Mouse (Mus musculus) embryonic facial prominence, embryonic 13.5 days (tissue): Measurements from ENCODE around the gene Hsd3b1. TPM values are rescaled to one million over a fixed set of nuclear protein-coding genes. Genes with fewer than 3 reads are reported as not detected.

Experiments
- ATAC-seq: fragments of 200-750 bp; cut with Nextera tagmentation; 2 replicates; pipeline ENCODE4 v1.8.0; 2017; ENCODE audit warnings: low read depth; ENCODE audit not compliant: insufficient number of reproducible peaks, insufficient read depth, low FRiP score, low TSS enrichment
- H3K27ac ChIP-seq: fragments of 300-500 bp; sonication (generic); 2 replicates; pipeline ENCODE4 v1.5.1; 2015; ENCODE audit warnings: moderate library complexity, mild to moderate bottlenecking, inconsistent platforms
- H3K27me3 ChIP-seq: fragments of 300-500 bp; sonication (generic); 2 replicates; pipeline ENCODE4 v1.6.1; 2015; ENCODE audit warnings: mild to moderate bottlenecking, inconsistent platforms
- H3K36me3 ChIP-seq: fragments of 300-500 bp; sonication (generic); 2 replicates; pipeline ENCODE4 v1.6.1; 2015; ENCODE audit warnings: mild to moderate bottlenecking, inconsistent platforms
- H3K4me1 ChIP-seq: fragments of 300-500 bp; sonication (generic); 2 replicates; pipeline ENCODE4 v1.6.1; 2015; ENCODE audit warnings: inconsistent platforms
- H3K4me2 ChIP-seq: fragments of 300-500 bp; sonication (generic); 2 replicates; pipeline ENCODE4 v1.6.1; 2015; ENCODE audit warnings: moderate library complexity, mild to moderate bottlenecking, inconsistent platforms
- H3K4me3 ChIP-seq: fragments of 300-500 bp; sonication (generic); 2 replicates; pipeline ENCODE4 v1.5.1; 2015; ENCODE audit warnings: mild to moderate bottlenecking, inconsistent platforms
- H3K9ac ChIP-seq: fragments of 300-500 bp; sonication (generic); 2 replicates; pipeline ENCODE4 v1.6.1; 2015; ENCODE audit warnings: mild to moderate bottlenecking, inconsistent platforms
- H3K9me3 ChIP-seq: fragments of 300-500 bp; sonication (generic); 2 replicates; pipeline ENCODE4 v1.6.1; 2016; ENCODE audit warnings: inconsistent platforms
- WGBS: fragments of 180-500 bp; shearing (Covaris S2); methylation state at CpG from one replicate; pipeline ENCODE4 v1.1.7; 2015; ENCODE audit warnings: mixed read lengths; 5-methylcytosine and 5-hydroxymethylcytosine counted together
- polyA plus RNA-seq: library from polyadenylated mRNA; unstranded; fragments of >200 nt; fragmentation: Nextera tagmentation; extraction: Ambion mirVana; gene quantifications from 2 replicates; pipeline ENCODE4 v1.2.1, GENCODE M21; 2015

The Hsd3b1 gene
- polyA plus RNA-seq = 0.21 TPM in 1 of 2 replicates, not detected in the other

DNA sequence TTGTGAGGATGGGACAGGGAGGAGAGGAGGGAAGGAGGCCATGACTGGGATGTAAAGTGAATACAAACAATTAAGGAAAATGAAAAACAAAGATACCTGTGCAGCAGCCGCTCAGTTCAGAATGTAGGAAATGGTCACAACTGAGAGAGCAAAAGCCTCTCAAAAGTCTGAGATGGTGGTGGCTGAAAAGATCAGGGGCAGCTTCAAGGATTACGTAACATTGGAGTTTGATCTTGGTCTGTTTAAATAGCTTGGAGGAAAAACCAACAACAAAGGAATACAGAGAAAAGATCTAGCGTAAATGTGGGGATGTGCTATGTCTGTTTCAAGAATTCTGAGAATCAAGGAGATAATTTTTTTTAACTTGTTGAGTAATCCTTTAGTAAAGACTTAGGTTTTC, at the start of gene Hsd3b1:
Hsd3b1 (minus strand) TSS at position 219 of the 400 bp plus-strand sequence.
- Histone ChIP-seq H3K4me1 (no peaks in the 10 kb centered on the region), H3K9me3 (no peaks in the 10 kb centered on the region), H3K4me3 (no peak within 1 kb of the TSS), H3K36me3 (no peaks in the 10 kb centered on the region), H3K9ac (no peak within 1 kb of the TSS), H3K27me3 (no peaks in the 10 kb centered on the region), H3K4me2 (no peak within 1 kb of the TSS), H3K27ac (no peak within 1 kb of the TSS)
- no peak for ATAC-seq
- WGBS = 86% methylated on average over 3 of the region's 3 CpGs

DNA sequence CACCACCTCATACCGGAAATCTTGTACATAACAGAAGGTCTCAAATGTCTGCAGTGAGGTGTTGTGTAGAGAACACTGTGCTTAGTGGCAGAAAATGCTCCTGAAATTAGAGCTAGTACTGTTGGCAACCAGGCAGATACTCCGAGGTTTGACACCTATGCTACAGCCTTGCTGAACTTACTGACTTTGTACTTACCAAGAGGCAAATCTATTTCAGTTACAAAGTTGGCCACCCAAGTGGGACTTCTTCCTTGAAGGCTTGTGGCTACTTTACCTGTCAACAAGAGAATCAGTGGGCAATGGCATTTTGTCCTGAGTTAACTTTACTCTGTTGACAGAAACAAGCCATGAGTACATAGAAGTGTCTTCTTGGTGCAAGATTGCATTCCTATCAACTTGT, 38.0 kb upstream of the Hsd3b1 start:
- H3K27me3 ChIP-seq = no peaks in the 10 kb centered on the region
- H3K9ac ChIP-seq = no peak overlapping the region
- H3K4me2 ChIP-seq = no peak overlapping the region
- no peak for ATAC-seq
- H3K36me3 ChIP-seq = no peaks in the 10 kb centered on the region
- no peaks in the 10 kb centered on the region for H3K4me1 ChIP-seq
- H3K4me3 ChIP-seq = no peak overlapping the region
- H3K27ac ChIP-seq = no peak overlapping the region
- 84% methylated on average over 2 of the region's 2 CpGs for WGBS
- no peaks in the 10 kb centered on the region for H3K9me3 ChIP-seq

DNA sequence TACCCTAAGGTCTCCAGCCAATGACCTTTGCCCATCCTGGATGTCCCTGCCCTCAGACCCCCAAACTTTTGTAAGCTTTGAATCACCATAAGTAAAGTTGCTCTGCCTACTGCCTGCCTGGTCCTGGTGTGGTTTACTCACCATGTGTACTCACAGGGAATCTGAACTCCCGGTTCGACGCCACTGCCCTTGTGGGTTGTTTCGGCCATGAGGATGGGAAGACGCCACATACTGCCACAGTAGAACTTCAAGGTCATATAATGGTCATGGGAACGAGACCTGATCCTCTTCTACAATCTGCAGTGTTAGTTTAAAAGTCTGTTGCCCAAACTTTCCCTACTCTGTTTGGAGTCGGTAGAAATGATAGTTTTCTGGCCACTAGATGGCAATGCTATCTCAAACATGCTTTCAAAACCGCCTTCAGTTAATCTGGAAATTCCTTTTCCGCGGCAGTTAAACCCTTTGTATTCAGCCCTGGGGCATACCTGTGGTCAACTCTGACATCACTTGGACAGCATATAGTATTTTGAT, 35.5 kb upstream of the Hsd3b1 start:
- no peaks in the 10 kb centered on the region for H3K36me3 ChIP-seq
- H3K27me3 ChIP-seq = no peaks in the 10 kb centered on the region
- H3K4me3 ChIP-seq = 0 out of 2 replicates have a peak overlapping the region, but pooled peaks have one; percentile 21
- H3K27ac ChIP-seq = no peak overlapping the region
- 35% methylated on average over 10 of the region's 10 CpGs for WGBS
- H3K4me2 ChIP-seq = peak overlapping the region; percentile 47
- no peak overlapping the region for H3K9ac ChIP-seq
- no peak for ATAC-seq
- H3K4me1 ChIP-seq = no peaks in the 10 kb centered on the region
- no peaks in the 10 kb centered on the region for H3K9me3 ChIP-seq

DNA sequence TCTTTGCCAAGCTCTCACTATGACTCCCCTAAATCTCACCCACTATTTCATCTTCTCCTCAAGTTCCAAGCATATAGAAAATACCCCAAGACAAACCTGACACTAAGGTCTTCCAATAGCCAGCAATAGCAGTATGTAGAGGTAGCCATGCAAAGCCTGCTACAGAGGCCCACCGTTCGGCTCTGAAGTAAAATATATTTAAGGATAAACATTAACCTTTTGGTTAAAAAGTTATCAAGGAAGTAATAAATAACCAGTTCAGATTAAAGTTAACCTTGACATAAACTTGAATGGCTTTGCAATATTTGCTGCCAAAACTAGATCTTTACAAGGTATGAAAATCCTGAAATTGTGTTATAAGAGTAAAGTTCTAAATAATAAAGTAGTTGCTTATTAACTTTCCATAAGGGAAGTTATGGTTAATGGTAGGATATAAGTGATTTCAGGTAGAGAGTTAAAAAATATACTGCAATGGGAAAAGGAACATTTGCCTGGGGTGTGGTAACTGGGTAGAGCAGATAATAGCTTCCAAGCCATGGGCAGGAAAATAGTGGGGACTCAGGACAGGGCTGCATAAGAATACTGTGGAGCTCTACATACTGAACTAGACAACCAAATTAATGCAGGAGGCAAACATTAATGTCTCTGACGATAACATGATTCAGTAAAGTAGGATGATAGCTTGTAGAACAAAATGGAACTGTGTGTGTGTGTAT, 33.6 kb upstream of the Hsd3b1 start, which contains the start of gene Hao2:
Hao2 (minus strand) TSS at position 183 of the 716 bp plus-strand sequence.
- H3K4me1 ChIP-seq = no peaks in the 10 kb centered on the region
- no peak within 1 kb of the TSS for H3K27ac ChIP-seq
- H3K27me3 ChIP-seq = no peaks in the 10 kb centered on the region
- no peaks in the 10 kb centered on the region for H3K9me3 ChIP-seq
- 92% methylated on average over 3 of the region's 3 CpGs for WGBS
- H3K4me3 ChIP-seq = no peak within 1 kb of the TSS
- no peak within 1 kb of the TSS for H3K9ac ChIP-seq
- H3K4me2 ChIP-seq = no peak within 1 kb of the TSS
- H3K36me3 ChIP-seq = no peaks in the 10 kb centered on the region
- ATAC-seq = no peak

DNA sequence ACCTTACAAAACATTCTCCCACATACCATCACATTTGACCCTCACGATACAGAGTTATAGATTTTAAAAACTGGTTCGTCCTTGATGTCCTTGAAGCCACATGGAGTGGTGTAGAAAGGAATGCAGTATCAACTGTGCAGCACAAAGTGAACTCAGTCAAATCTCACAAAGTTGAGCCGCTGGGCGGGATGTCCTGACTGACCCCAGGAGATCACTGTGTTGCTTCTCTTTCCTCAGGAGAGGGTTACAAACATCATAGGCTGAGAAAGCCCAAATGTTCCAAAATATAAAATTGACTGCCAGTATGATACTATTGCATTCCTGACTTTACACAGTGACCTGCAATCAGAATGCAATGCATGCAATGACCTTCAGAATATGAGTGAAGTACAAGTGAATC, 30.8 kb upstream of the Hsd3b1 start:
- Histone ChIP-seq H3K4me1 (no peaks in the 10 kb centered on the region), H3K4me3 (no peak overlapping the region), H3K9ac (no peak overlapping the region), H3K36me3 (no peaks in the 10 kb centered on the region), H3K27me3 (no peaks in the 10 kb centered on the region), H3K27ac (no peak overlapping the region), H3K4me2 (no peak overlapping the region), H3K9me3 (no peaks in the 10 kb centered on the region)
- 88% methylated on average over 4 of the region's 4 CpGs for WGBS
- no peak for ATAC-seq

DNA sequence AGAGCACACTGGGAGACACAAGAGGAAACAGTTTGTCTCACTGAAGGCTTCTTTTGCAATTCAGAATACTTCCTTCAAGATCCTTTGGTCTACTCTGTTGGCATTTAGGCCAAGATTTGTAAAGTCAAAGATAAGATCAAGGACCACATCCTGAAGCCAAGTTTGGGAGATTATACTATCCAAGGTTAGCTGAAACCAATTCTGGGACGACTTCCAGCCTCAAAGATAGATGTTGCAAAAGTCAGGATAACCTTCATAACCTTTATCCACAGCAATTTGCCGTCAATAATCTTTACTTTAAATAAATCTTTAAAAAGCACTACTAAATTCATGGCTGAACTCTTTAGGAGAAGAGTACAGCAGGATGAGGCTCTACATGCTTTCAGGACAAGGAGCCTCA, 28.6 kb upstream of the Hsd3b1 start:
- Histone ChIP-seq H3K4me1 (no peaks in the 10 kb centered on the region), H3K9me3 (no peaks in the 10 kb centered on the region), H3K27ac (no peak overlapping the region), H3K27me3 (no peaks in the 10 kb centered on the region), H3K4me3 (no peak overlapping the region), H3K9ac (no peak overlapping the region), H3K4me2 (no peak overlapping the region), H3K36me3 (no peaks in the 10 kb centered on the region)
- no peak for ATAC-seq
- 72% methylated on average over 2 of the region's 2 CpGs for WGBS

DNA sequence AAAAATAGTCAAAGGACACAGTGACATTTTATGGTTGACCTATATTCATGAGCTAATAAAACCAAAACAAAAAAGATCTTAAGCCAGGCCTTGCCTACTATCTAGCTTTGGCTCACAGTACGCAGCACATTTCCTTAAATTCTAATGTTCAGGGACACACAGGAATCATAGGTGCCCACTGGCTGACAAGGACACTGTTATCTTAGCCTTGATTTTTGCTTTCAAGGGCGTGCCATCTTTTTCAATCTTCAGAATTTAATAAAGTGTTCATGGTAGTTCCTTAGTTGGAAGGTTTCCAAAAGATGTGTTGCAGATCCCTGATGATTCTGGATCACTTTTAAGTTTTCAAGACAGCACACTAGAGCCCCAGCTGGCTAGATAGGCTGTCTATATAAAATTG, 21.2 kb upstream of the Hsd3b1 start:
- no peak for ATAC-seq
- Histone ChIP-seq H3K27me3 (no peaks in the 10 kb centered on the region), H3K9ac (no peak overlapping the region), H3K4me3 (no peak overlapping the region), H3K27ac (no peak overlapping the region), H3K36me3 (no peaks in the 10 kb centered on the region), H3K9me3 (no peaks in the 10 kb centered on the region), H3K4me1 (no peaks in the 10 kb centered on the region), H3K4me2 (no peak overlapping the region)
- WGBS = 88% methylated on average over 2 of the region's 2 CpGs

DNA sequence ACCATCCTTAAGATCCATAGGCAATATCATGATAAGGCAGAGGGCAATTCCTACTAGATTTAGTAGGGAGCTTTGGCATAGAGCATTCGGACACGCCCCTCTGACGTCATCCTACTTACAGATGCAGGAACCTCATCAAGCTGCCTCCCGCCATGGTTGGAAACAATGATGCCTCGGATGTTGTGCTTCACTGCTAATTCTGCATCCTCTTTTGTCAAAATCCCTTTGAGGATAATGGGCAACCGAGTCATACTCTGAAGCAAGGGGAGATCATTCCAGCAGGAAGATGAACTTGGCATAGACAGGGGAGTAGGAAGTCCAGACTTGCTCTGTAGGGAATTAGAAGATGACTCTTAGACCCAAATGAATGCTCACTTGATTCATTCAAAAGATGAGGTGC, 20.6 kb upstream of the Hsd3b1 start:
- Histone ChIP-seq H3K4me3 (no peak overlapping the region), H3K9ac (no peak overlapping the region), H3K4me1 (no peaks in the 10 kb centered on the region), H3K27ac (no peak overlapping the region), H3K4me2 (no peak overlapping the region), H3K9me3 (no peaks in the 10 kb centered on the region), H3K27me3 (no peaks in the 10 kb centered on the region), H3K36me3 (no peaks in the 10 kb centered on the region)
- ATAC-seq = no peak
- WGBS = 73% methylated on average over 6 of the region's 6 CpGs

DNA sequence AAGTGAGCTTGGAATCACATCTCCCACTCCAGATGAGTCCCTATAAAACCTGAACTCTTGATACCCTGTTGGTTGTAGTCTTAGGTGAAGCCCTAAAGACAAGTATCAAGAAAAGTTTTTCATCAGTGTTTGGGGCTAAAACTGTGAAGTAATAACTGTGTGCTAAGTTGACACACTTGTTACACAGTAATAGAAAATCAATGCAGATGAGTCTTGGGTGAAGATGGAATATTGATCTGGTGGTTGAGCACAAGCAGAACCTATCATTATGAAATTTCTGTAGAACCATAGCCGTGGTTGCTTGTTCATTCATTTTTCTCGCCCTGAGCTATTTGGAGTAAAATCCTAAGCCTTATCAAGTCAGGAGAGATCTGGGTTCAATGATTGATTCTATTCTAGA, 8.6 kb upstream of the Hsd3b1 start:
- H3K4me1 ChIP-seq = no peaks in the 10 kb centered on the region
- no peak for ATAC-seq

DNA sequence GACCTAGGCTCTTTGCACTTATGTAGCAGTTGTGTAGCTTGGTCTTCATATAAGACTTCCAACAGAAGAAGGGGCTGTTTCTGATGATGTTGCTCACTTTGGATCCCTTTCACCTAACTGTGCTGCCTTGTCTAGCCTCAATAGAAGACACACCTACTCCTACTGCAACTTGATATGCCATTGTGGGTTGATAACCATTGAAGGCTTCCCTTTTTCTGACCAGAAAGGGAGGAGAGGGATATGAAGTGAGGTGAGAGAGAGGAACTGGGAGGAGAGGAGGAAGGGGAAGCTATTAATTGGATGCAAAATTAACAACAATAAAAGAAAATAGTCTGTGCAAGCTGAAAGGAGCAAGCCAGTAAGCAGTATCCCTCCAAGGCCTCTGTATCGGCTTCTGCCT, 3.2 kb upstream of the Hsd3b1 start:
- no peak for ATAC-seq
- no peaks in the 10 kb centered on the region for H3K36me3 ChIP-seq
- no peaks in the 10 kb centered on the region for H3K9me3 ChIP-seq
- H3K4me3 ChIP-seq = no peak overlapping the region
- H3K4me2 ChIP-seq = no peak overlapping the region
- H3K27me3 ChIP-seq = no peaks in the 10 kb centered on the region
- 89% methylated on average over 1 of the region's 1 CpGs for WGBS
- no peaks in the 10 kb centered on the region for H3K4me1 ChIP-seq
- no peak overlapping the region for H3K9ac ChIP-seq
- no peak overlapping the region for H3K27ac ChIP-seq

More for the DNA sequence above, 8.6 kb upstream of the Hsd3b1 start:
- Histone ChIP-seq H3K27ac (no peak overlapping the region), H3K36me3 (no peaks in the 10 kb centered on the region), H3K9ac (no peak overlapping the region), H3K27me3 (no peaks in the 10 kb centered on the region), H3K4me2 (no peak overlapping the region), H3K4me3 (no peak overlapping the region), H3K9me3 (no peaks in the 10 kb centered on the region)
- 86% methylated on average over 2 of the region's 2 CpGs for WGBS

DNA sequence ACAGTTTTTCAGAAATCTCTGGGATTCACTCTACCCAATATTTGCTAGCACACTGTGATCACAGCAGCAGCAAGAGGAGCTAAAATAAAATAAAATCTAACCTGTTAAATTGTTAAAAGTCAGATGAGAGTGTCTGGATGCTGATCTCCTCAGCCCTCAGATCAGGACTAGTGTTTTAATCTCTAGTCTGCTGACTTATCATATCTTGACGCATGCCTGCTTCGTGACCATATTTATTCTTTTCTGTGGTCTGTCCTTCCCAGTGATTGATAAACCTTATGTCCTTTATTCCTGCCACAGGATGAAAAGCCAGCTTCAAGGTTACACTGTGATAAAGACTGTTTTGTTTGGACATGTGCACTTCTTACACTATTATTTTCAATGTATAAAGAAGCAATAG, 1.5 kb downstream of the Hsd3b1 start:
- no peak overlapping the region for H3K27ac ChIP-seq
- no peak for ATAC-seq
- H3K9ac ChIP-seq = no peak overlapping the region
- H3K27me3 ChIP-seq = no peaks in the 10 kb centered on the region
- no peak overlapping the region for H3K4me3 ChIP-seq
- H3K4me2 ChIP-seq = no peak overlapping the region
- H3K36me3 ChIP-seq = no peaks in the 10 kb centered on the region
- H3K9me3 ChIP-seq = no peaks in the 10 kb centered on the region
- H3K4me1 ChIP-seq = no peaks in the 10 kb centered on the region
- WGBS = 88% methylated on average over 2 of the region's 2 CpGs

DNA sequence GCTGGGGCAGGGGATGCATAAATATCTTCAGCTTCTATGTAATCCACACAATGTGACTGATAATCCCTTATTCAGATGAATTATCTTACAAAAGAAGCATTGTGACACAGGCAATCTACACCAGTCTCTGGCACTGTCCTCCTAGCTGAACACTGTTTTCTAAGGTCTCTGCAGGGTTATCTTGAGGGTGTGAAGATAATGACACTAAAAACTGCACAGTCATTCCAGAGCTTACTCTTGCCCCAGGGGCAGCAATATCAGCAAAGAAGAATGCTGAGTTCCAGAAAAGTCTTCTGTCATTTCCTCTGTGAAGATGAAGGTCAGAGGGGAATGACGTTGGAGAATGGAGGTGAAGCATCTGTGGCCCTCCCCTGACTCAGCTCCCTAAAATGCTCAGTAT, 2.7 kb downstream of the Hsd3b1 start:
- ATAC-seq = no peak
- no peaks in the 10 kb centered on the region for H3K9me3 ChIP-seq
- H3K9ac ChIP-seq = no peak overlapping the region
- H3K4me2 ChIP-seq = no peak overlapping the region
- no peak overlapping the region for H3K4me3 ChIP-seq
- no peaks in the 10 kb centered on the region for H3K36me3 ChIP-seq
- 38% methylated on average over 1 of the region's 1 CpGs for WGBS
- H3K27ac ChIP-seq = no peak overlapping the region
- H3K27me3 ChIP-seq = no peaks in the 10 kb centered on the region
- H3K4me1 ChIP-seq = no peaks in the 10 kb centered on the region
